Mouse (Mus musculus): ENCODE data around the gene Ampd2. TPM values are rescaled to one million over a fixed set of nuclear protein-coding genes. Genes with fewer than 3 reads are reported as not detected.

Ampd2 gene
- polyA plus RNA-seq, 1 experiment: 92.9 TPM

GRCm38 (mm10) chr3:108112666-108113065 is 26.2 kb upstream of the Ampd2 start:
- H3K36me3 ChIP-seq (ENCODE audit: control insufficient read depth, insufficient read depth, low read length): peaks cover 33% of the 10 kb centered on the region
- no peak for TF ChIP-seq POLR2A (IDR thresholded peaks at IDR 0.05; ENCODE audit: low read depth, low read length)
- TF ChIP-seq CTCF (IDR thresholded peaks at IDR 0.05; ENCODE audit: extremely low read depth, insufficient read depth, insufficient read length, insufficient replicate concordance): no peak

GRCm38 (mm10) chr3:108112246-108112645 is 25.8 kb upstream of the Ampd2 start:
- Histone ChIP-seq H3K27ac (ENCODE audit: insufficient read depth, low read length) (no peak overlapping the region), H3K27me3 (ENCODE audit: control insufficient read depth, insufficient read depth, low read length) (no peaks in the 10 kb centered on the region), H3K36me3 (ENCODE audit: control insufficient read depth, insufficient read depth, low read length) (peaks cover 32% of the 10 kb centered on the region), H3K4me1 (ENCODE audit: control insufficient read depth, insufficient read depth, insufficient read length) (no peaks in the 10 kb centered on the region), H3K4me3 (ENCODE audit: extremely low read depth, insufficient read depth, insufficient read length) (no peak overlapping the region)
- no peak for DNase-seq (ENCODE audit: low read depth in 1 of 2, low spot score in 2 of 2)
- WGBS: 88% methylated on average over 7 of the region's 7 CpGs
- TF ChIP-seq POLR2A (IDR thresholded peaks at IDR 0.05; ENCODE audit: low read depth, low read length) (no peak), CTCF (IDR thresholded peaks at IDR 0.05; ENCODE audit: extremely low read depth, insufficient read depth, insufficient read length, insufficient replicate concordance) (no peak)

More at GRCm38 (mm10) chr3:108112666-108113065, 26.2 kb upstream of the Ampd2 start:
- no peak for DNase-seq (ENCODE audit: low read depth in 1 of 2, low spot score in 2 of 2)
- 80% methylated on average over 4 of the region's 4 CpGs for WGBS
- H3K27me3 ChIP-seq (ENCODE audit: control insufficient read depth, insufficient read depth, low read length): no peaks in the 10 kb centered on the region
- H3K4me1 ChIP-seq (ENCODE audit: control insufficient read depth, insufficient read depth, insufficient read length): no peaks in the 10 kb centered on the region
- H3K4me3 ChIP-seq (ENCODE audit: extremely low read depth, insufficient read depth, insufficient read length): no peak overlapping the region
- H3K27ac ChIP-seq (ENCODE audit: insufficient read depth, low read length): no peak overlapping the region

GRCm38 (mm10) chr3:108111320-108111719 is 24.9 kb upstream of the Ampd2 start:
- Histone ChIP-seq H3K36me3 (ENCODE audit: control insufficient read depth, insufficient read depth, low read length) (peaks cover 32% of the 10 kb centered on the region), H3K27ac (ENCODE audit: insufficient read depth, low read length) (no peak overlapping the region), H3K27me3 (ENCODE audit: control insufficient read depth, insufficient read depth, low read length) (no peaks in the 10 kb centered on the region), H3K4me1 (ENCODE audit: control insufficient read depth, insufficient read depth, insufficient read length) (no peaks in the 10 kb centered on the region), H3K4me3 (ENCODE audit: extremely low read depth, insufficient read depth, insufficient read length) (no peak overlapping the region)
- TF ChIP-seq POLR2A (IDR thresholded peaks at IDR 0.05; ENCODE audit: low read depth, low read length) (no peak), CTCF (IDR thresholded peaks at IDR 0.05; ENCODE audit: extremely low read depth, insufficient read depth, insufficient read length, insufficient replicate concordance) (no peak)
- no peak for DNase-seq (ENCODE audit: low read depth in 1 of 2, low spot score in 2 of 2)
- WGBS: 92% methylated on average over 5 of the region's 5 CpGs

- 88% methylated on average over 3 of the region's 3 CpGs for WGBS
- H3K27me3 ChIP-seq (ENCODE audit: control insufficient read depth, insufficient read depth, low read length): no peaks in the 10 kb centered on the region
- H3K4me1 ChIP-seq (ENCODE audit: control insufficient read depth, insufficient read depth, insufficient read length): no peaks in the 10 kb centered on the region
- H3K27ac ChIP-seq (ENCODE audit: insufficient read depth, low read length): no peak overlapping the region
- no peak overlapping the region for H3K4me3 ChIP-seq (ENCODE audit: extremely low read depth, insufficient read depth, insufficient read length)
- TF ChIP-seq CTCF (IDR thresholded peaks at IDR 0.05; ENCODE audit: extremely low read depth, insufficient read depth, insufficient read length, insufficient replicate concordance) (no peak), POLR2A (IDR thresholded peaks at IDR 0.05; ENCODE audit: low read depth, low read length) (no peak)
- H3K36me3 ChIP-seq (ENCODE audit: control insufficient read depth, insufficient read depth, low read length): peaks cover 16% of the 10 kb centered on the region
- DNase-seq (ENCODE audit: low read depth in 1 of 2, low spot score in 2 of 2): no peak
Measured at GRCm38 (mm10) chr3:108105281-108105680, 18.8 kb upstream of the Ampd2 start.

GRCm38 (mm10) chr3:108102075-108102474 is 15.6 kb upstream of the Ampd2 start:
- TF ChIP-seq POLR2A (IDR thresholded peaks at IDR 0.05; ENCODE audit: low read depth, low read length) (no peak), CTCF (IDR thresholded peaks at IDR 0.05; ENCODE audit: extremely low read depth, insufficient read depth, insufficient read length, insufficient replicate concordance) (no peak)
- Histone ChIP-seq H3K4me1 (ENCODE audit: control insufficient read depth, insufficient read depth, insufficient read length) (0 out of 2 replicates have a peak, but pooled peaks cover 1% of the 10 kb centered on the region), H3K27ac (ENCODE audit: insufficient read depth, low read length) (no peak overlapping the region), H3K4me3 (ENCODE audit: extremely low read depth, insufficient read depth, insufficient read length) (no peak overlapping the region), H3K36me3 (ENCODE audit: control insufficient read depth, insufficient read depth, low read length) (peaks cover 1% of the 10 kb centered on the region; the same call in 1 of the 2 replicates), H3K27me3 (ENCODE audit: control insufficient read depth, insufficient read depth, low read length) (no peaks in the 10 kb centered on the region)
- no peak for DNase-seq (ENCODE audit: low read depth in 1 of 2, low spot score in 2 of 2)
- WGBS: 87% methylated on average over 6 of the region's 6 CpGs

- Histone ChIP-seq H3K27me3 (ENCODE audit: control insufficient read depth, insufficient read depth, low read length) (no peaks in the 10 kb centered on the region), H3K4me3 (ENCODE audit: extremely low read depth, insufficient read depth, insufficient read length) (no peak overlapping the region), H3K4me1 (ENCODE audit: control insufficient read depth, insufficient read depth, insufficient read length) (0 out of 2 replicates have a peak, but pooled peaks cover 1% of the 10 kb centered on the region), H3K36me3 (ENCODE audit: control insufficient read depth, insufficient read depth, low read length) (peaks cover under 1% of the 10 kb centered on the region; the same call in 1 of the 2 replicates), H3K27ac (ENCODE audit: insufficient read depth, low read length) (no peak overlapping the region)
- TF ChIP-seq POLR2A (IDR thresholded peaks at IDR 0.05; ENCODE audit: low read depth, low read length) (no peak), CTCF (IDR thresholded peaks at IDR 0.05; ENCODE audit: extremely low read depth, insufficient read depth, insufficient read length, insufficient replicate concordance) (no peak)
- no peak for DNase-seq (ENCODE audit: low read depth in 1 of 2, low spot score in 2 of 2)
- 73% methylated on average over 3 of the region's 3 CpGs for WGBS
Measured at GRCm38 (mm10) chr3:108101594-108101993, 15.1 kb upstream of the Ampd2 start.

- Histone ChIP-seq H3K4me3 (ENCODE audit: extremely low read depth, insufficient read depth, insufficient read length) (no peak overlapping the region), H3K36me3 (ENCODE audit: control insufficient read depth, insufficient read depth, low read length) (no peaks in the 10 kb centered on the region), H3K27ac (ENCODE audit: insufficient read depth, low read length) (no peak overlapping the region), H3K27me3 (ENCODE audit: control insufficient read depth, insufficient read depth, low read length) (no peaks in the 10 kb centered on the region), H3K4me1 (ENCODE audit: control insufficient read depth, insufficient read depth, insufficient read length) (0 out of 2 replicates have a peak, but pooled peaks cover 1% of the 10 kb centered on the region)
- TF ChIP-seq CTCF (IDR thresholded peaks at IDR 0.05; ENCODE audit: extremely low read depth, insufficient read depth, insufficient read length, insufficient replicate concordance): no peak
- TF ChIP-seq POLR2A (IDR thresholded peaks at IDR 0.05; ENCODE audit: low read depth, low read length): no peak
- 81% methylated on average over 6 of the region's 6 CpGs for WGBS
- no peak for DNase-seq (ENCODE audit: low read depth in 1 of 2, low spot score in 2 of 2)
Measured at GRCm38 (mm10) chr3:108098316-108098715, 11.9 kb upstream of the Ampd2 start.

Data from spleen, adult 2 months (tissue).